ENCODE assay signal across 8 mouse cellular contexts in genomic region chr16:98081889-98082818, GRCm38 (mm10). TPM values are rescaled to one million over a fixed set of nuclear protein-coding genes. Genes with fewer than 3 reads are reported as not detected.
DNase-seq lines count a peak whose midpoint lies in the region; ATAC-seq lines count a peak whose summit lies in the region.
"Not testable (repeated sequence)": the region's sequence is repeated elsewhere in the genome, so short reads cannot be mapped to it uniquely, and the experiment has no call there.

TSS of gene A630089N07Rik (minus strand) at chr16:98082450.

- intact Hi-C loops in gastrocnemius, postnatal 14 days (cut with DNase I; ENCODE audit: low total_unique reads); left cerebral cortex, postnatal 10 days (cut with DNase I): not testable (repeated sequence)

- peak; percentile 88 to 95 for DNase-seq in adrenal gland, adult (ENCODE audit: inconsistent age in 2 of 2, low spot score in 1 of 2)
- peak; percentile 94 for DNase-seq in embryo, embryonic 10.5 days (ENCODE audit: low spot score)
- peak; percentile 84 for DNase-seq in gastrocnemius, postnatal 14 days
- peak; percentile 83 to 86 for DNase-seq in left cerebral cortex, postnatal 10 days (ENCODE audit: extremely low spot score in 1 of 2, low spot score in 2 of 2)
- DNase-seq in right cerebral cortex, postnatal 25 days: peak; percentile 78
- DNase-seq in urinary bladder, postnatal 4 days (ENCODE audit: low spot score in 2 of 2): peak; percentile 72 to 85

- peak; percentile 96 for ATAC-seq in inflammation-experienced regulatory T-cells, adult 6 months
- peak; percentile 100 for ATAC-seq in megakaryocyte-erythroid progenitor cell, adult 5-6 weeks (replicated peaks; ENCODE audit: low FRiP score, low TSS enrichment, poor library complexity, severe bottlenecking)

RNA-seq across cellular contexts. Expression of gene A630089N07Rik, which starts in this region (rescaled TPM):
- total RNA-seq in gastrocnemius, postnatal 14 days (2021): 1 to 10 TPM; 3.1 to 3.8 TPM
- 10 to 100 TPM; 13.4 to 18.9 (median 15.8) TPM for polyA plus RNA-seq in inflammation-experienced regulatory T-cells, adult 6 months (2017; shearing (Covaris generic))
- 1 to 10 TPM; 7.2 to 8.2 TPM for total RNA-seq in left cerebral cortex, postnatal 10 days (2021)
- 49.0 and 89.6 TPM in 2 replicates for total RNA-seq in megakaryocyte-erythroid progenitor cell, adult 5-6 weeks (2014; fragmentation: Nextera tagmentation)
- 36.5 and 63.9 TPM in 2 replicates for total RNA-seq in megakaryocyte-erythroid progenitor cell, adult 5-6 weeks (2017)

Comparison
In these comparisons a context has a peak if more than half of its experiments do, and no peak if none do; other contexts are left out.
1. Peak in every context shown above with its lines: DNase-seq and ATAC-seq.
2. RNA of gene A630089N07Rik (total RNA-seq): 36.5 to 89.6 TPM in megakaryocyte-erythroid progenitor cell, adult 5-6 weeks; 7.2 to 8.2 TPM in left cerebral cortex, postnatal 10 days and 3.1 to 3.8 TPM in gastrocnemius, postnatal 14 days; every median in the first group is over 4 times any median in the second.